Mouse (Mus musculus): ENCODE data around the gene Nop14.

GRCm38 (mm10) chr5:34654881-34655280, 5.1 kb downstream of the Nop14 start:
- no peak for TF ChIP-seq ZC3H11A (IDR thresholded peaks at IDR 0.05; ENCODE audit: borderline replicate concordance, low read depth, low read length)
- TF ChIP-seq MAFK (IDR thresholded peaks at IDR 0.05; ENCODE audit: insufficient read depth, low read depth, low read length), result no peak
